Mouse (Mus musculus) liver, adult 10 weeks (tissue): ENCODE results near the gene Nub1. TPM values are rescaled to one million over a fixed set of nuclear protein-coding genes. Genes with fewer than 3 reads are reported as not detected.

Source experiments
- polyA plus RNA-seq: library from polyadenylated mRNA; stranded (reverse); fragments of 350-450 nt; fragmentation: Illumina TruSeq; extraction: RNeasy Lipid Tissue Mini Kit (QIAGEN cat#74804); gene quantifications from one replicate; pipeline ENCODE4 v1.2.3, GENCODE M21; 2014; ENCODE audit warnings: low read depth, low replicate concordance

Gene Nub1
- 16.9 TPM for polyA plus RNA-seq

GRCm38 (mm10) chr5:24685366-24686093 lies at the start of gene Nub1:
Nub1 (plus strand) TSS chr5:24685532.

GRCm38 (mm10) chr5:24730488-24730871 lies 45.1 kb downstream of the Nub1 start, which contains the start of gene Wdr86:
Wdr86 (minus strand) TSS chr5:24730727.

GRCm38 (mm10) chr5:24757816-24758215 lies 72.5 kb downstream of the Nub1 start, which contains the start of gene Crygn:
Crygn (minus strand) TSS chr5:24758008.

Other genes starting within 250 kb of the Nub1 start
- 6.2 TPM for gene Fastk, start 240.2 kb upstream of the Nub1 start, polyA plus RNA-seq
- gene Tmub1, start 237.7 kb upstream of the Nub1 start, polyA plus RNA-seq = 0.82 TPM
- 1.6 TPM for gene Agap3, start 233.4 kb upstream of the Nub1 start, polyA plus RNA-seq
- gene Gbx1, start 158.3 kb upstream of the Nub1 start, polyA plus RNA-seq = not detected
- gene Asb10, start 144.6 kb upstream of the Nub1 start, polyA plus RNA-seq = not detected
- gene 4931409K22Rik, start 128.7 kb upstream of the Nub1 start, polyA plus RNA-seq = not detected
- gene Abcf2, start 108.1 kb upstream of the Nub1 start, polyA plus RNA-seq = 7.4 TPM
- gene Chpf2, start 98.8 kb upstream of the Nub1 start, polyA plus RNA-seq = 0.77 TPM
- not detected for gene Smarcd3, start 61.1 kb upstream of the Nub1 start, polyA plus RNA-seq
- not detected for gene Wdr86, start 45.2 kb downstream of the Nub1 start, polyA plus RNA-seq
- gene Crygn, start 72.5 kb downstream of the Nub1 start, polyA plus RNA-seq = not detected
- 183 TPM for gene Rheb, start 157.1 kb downstream of the Nub1 start, polyA plus RNA-seq